Mouse (Mus musculus) kidney, embryonic 16.5 days (tissue): ENCODE results near the gene Echs1. TPM values are rescaled to one million over a fixed set of nuclear protein-coding genes. Genes with fewer than 3 reads are reported as not detected.

Experiments used
- ATAC-seq: fragments of 200-750 bp; cut with Nextera tagmentation; 2 replicates; pipeline ENCODE4 v1.8.0; 2017; ENCODE audit warnings: moderate TSS enrichment; ENCODE audit not compliant: low FRiP score, low TSS enrichment
- H3K27ac ChIP-seq: fragments of 300-500 bp; sonication (generic); 2 replicates; pipeline ENCODE4 v1.5.1; 2014; ENCODE audit warnings: low read length
- H3K27me3 ChIP-seq: fragments of 300-500 bp; sonication (generic); 2 replicates; pipeline ENCODE4 v1.6.1; 2014; ENCODE audit warnings: low read length, control low read depth, mixed read lengths; ENCODE audit not compliant: insufficient read depth
- H3K36me3 ChIP-seq: fragments of 300-500 bp; sonication (generic); 2 replicates; pipeline ENCODE4 v1.6.1; 2014; ENCODE audit warnings: low read length, control low read depth, mixed read lengths; ENCODE audit not compliant: insufficient read depth
- H3K4me1 ChIP-seq: fragments of 300-500 bp; sonication (generic); 2 replicates; pipeline ENCODE4 v1.6.1; 2014; ENCODE audit warnings: low read length, control low read depth, mixed read lengths; ENCODE audit not compliant: insufficient read depth
- H3K4me2 ChIP-seq: fragments of 300-500 bp; sonication (generic); replicated peaks from 2 replicates; pipeline ENCODE4 v1.6.1; 2014; ENCODE audit warnings: low read depth, low read length
- H3K4me3 ChIP-seq: fragments of 300-500 bp; sonication (generic); 2 replicates; pipeline ENCODE4 v1.5.1; 2014; ENCODE audit warnings: mild to moderate bottlenecking, low read length
- H3K9ac ChIP-seq: fragments of 300-500 bp; sonication (generic); replicated peaks from 2 replicates; pipeline ENCODE4 v1.6.1; 2014; ENCODE audit warnings: low read length
- H3K9me3 ChIP-seq: fragments of 300-500 bp; sonication (generic); 2 replicates; pipeline ENCODE4 v1.6.1; 2016; ENCODE audit warnings: low read length, control low read depth
- WGBS: fragments of 180-500 bp; shearing (Covaris S2); extraction: QIAGEN DNeasy Blood & Tissue Kit; methylation state at CpG from one replicate; pipeline ENCODE4 v1.1.7; 2014; 5-methylcytosine and 5-hydroxymethylcytosine counted together
- polyA plus RNA-seq: library from polyadenylated mRNA; unstranded; fragments of >200 nt; fragmentation: Nextera tagmentation; extraction: Ambion mirVana; gene quantifications from 2 replicates; pipeline ENCODE4 v1.2.1, GENCODE M21; 2015

Gene Echs1
- polyA plus RNA-seq, 1 experiment from 2014 or later: 199 TPM

DNA sequence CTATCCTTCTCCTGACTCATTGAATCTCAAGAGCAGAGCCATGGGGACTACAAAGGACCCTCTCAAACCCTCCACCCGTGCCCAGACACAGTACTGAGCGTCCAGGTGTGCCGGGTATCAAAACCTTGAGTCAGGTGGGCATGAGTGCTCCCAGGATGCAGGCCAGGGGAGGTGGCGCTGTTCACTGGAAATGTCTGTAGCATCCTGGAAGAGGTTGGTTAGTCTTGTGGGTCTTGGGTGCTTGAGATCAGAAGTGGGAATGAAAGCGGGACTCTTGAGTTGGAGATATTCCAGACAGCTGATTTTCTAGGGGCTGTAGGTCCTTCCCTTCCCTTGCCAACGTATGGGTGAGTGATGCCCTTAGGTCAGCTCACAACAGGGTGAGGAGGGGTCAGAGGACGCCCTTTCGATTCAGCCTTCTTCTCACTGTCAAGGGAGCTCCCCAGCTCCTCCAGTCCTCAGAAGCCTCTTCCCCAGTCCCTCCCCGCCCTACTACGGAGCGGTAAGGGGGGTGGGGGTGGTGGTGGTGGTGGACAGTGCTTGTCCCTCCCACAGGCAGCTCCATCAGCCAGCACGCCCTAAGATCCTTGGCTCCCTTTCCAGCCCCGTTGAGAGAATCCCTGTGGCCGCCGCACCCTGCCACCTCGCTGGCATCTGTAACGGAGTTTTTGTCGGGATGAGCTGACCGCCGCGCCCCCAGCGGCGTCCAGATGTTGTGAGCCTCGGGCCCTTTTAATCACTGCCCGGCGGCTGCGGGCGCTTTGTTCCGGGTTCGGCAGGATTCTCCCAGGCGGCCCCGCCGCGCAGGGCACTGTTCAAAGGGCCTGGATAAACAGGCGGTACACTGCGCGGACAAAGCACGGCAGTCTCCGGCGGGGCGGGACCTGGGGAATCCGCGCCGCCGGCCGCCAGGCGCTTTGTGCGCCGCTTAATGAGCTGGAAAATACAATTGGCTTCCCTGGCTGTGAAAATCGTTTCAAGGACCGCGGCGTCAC, 58.6 kb downstream of the Echs1 start:
- peaks cover 21% of the 10 kb centered on the region for H3K4me1 ChIP-seq
- H3K27me3 ChIP-seq: peaks cover 90% of the 10 kb centered on the region
- H3K36me3 ChIP-seq: no peaks in the 10 kb centered on the region
- 2% methylated on average over 52 of the region's 53 CpGs for WGBS
- no peak overlapping the region for H3K27ac ChIP-seq
- peak overlapping the region; percentile 77 for H3K4me2 ChIP-seq
- H3K9ac ChIP-seq: peak overlapping the region; percentile 65
- no peaks in the 10 kb centered on the region for H3K9me3 ChIP-seq
- ATAC-seq: peak; percentile 47
- peak overlapping the region; percentile 52 for H3K4me3 ChIP-seq

Other genes starting within 250 kb of the Echs1 start
- 0.12 and 0.22 TPM in 2 replicates for gene Kndc1, start 221.8 kb downstream of the Echs1 start, polyA plus RNA-seq
- gene Utf1, start 172.7 kb downstream of the Echs1 start, polyA plus RNA-seq: 0.21 TPM in 1 of 2 replicates, not detected in the other
- gene 6430531B16Rik, start 137.7 kb downstream of the Echs1 start, polyA plus RNA-seq: 0.71 and 0.94 TPM in 2 replicates
- 1.6 and 1.8 TPM in 2 replicates for gene Adam8, start 123.9 kb downstream of the Echs1 start, polyA plus RNA-seq
- 38.0 and 40.6 TPM in 2 replicates for gene Zfp511, start 80.1 kb downstream of the Echs1 start, polyA plus RNA-seq
- gene Tubgcp2, start 79.8 kb downstream of the Echs1 start, polyA plus RNA-seq: 57.7 and 58.8 TPM in 2 replicates
- not detected in 2 replicates for gene Msx3, start 67.4 kb downstream of the Echs1 start, polyA plus RNA-seq
- gene Caly, start 33.9 kb downstream of the Echs1 start, polyA plus RNA-seq: 0.99 and 1.9 TPM in 2 replicates
- gene Prap1, start 23.1 kb downstream of the Echs1 start, polyA plus RNA-seq: 0.27 and 0.62 TPM in 2 replicates
- gene Fuom, start 14.0 kb downstream of the Echs1 start, polyA plus RNA-seq: 36.1 and 41.3 TPM in 2 replicates
- gene Paox, start 677 bp downstream of the Echs1 start, polyA plus RNA-seq: 20.2 and 23.5 TPM in 2 replicates
- gene Mtg1, start 21.1 kb upstream of the Echs1 start, polyA plus RNA-seq: 30.5 and 33.8 TPM in 2 replicates
- gene Sprn, start 38.4 kb upstream of the Echs1 start, polyA plus RNA-seq: 0.41 and 0.51 TPM in 2 replicates
- gene Olfr522, start 48.3 kb upstream of the Echs1 start, polyA plus RNA-seq: not detected in 2 replicates
- not detected in 2 replicates for gene Olfr523, start 56.7 kb upstream of the Echs1 start, polyA plus RNA-seq
- gene Olfr524, start 89.5 kb upstream of the Echs1 start, polyA plus RNA-seq: not detected in 2 replicates
- gene Cd163l1, start 101.8 kb upstream of the Echs1 start, polyA plus RNA-seq: 0.04 TPM in 1 of 2 replicates, not detected in the other
- gene 5830411N06Rik, start 130.8 kb upstream of the Echs1 start, polyA plus RNA-seq: not detected in 2 replicates
- not detected in 2 replicates for gene Olfr525, start 204.4 kb upstream of the Echs1 start, polyA plus RNA-seq
- gene Olfr527, start 217.5 kb upstream of the Echs1 start, polyA plus RNA-seq: not detected in 2 replicates
- not detected in 2 replicates for gene Olfr60, start 245.2 kb upstream of the Echs1 start, polyA plus RNA-seq